Mouse (Mus musculus): ENCODE results near the gene Gm2888. TPM values are rescaled to one million over a fixed set of nuclear protein-coding genes. Genes with fewer than 3 reads are reported as not detected.

Gm2888 gene
- not detected for polyA plus RNA-seq (2017; shearing (Covaris generic))

GRCm38 (mm10) chr14:3029702-3030101 lies at the start of gene Gm2888:
TSS of gene Gm2888 (plus strand) at chr14:3030002.

GRCm38 (mm10) chr14:3048727-3049512 lies 19.1 kb downstream of the Gm2888 start, which contains the start of gene Gm2897:
TSS of gene Gm2897 (plus strand) at chr14:3049285.

Other genes with a start within 250 kb of the Gm2888 start
- 1 to 10 TPM in 1 of 2 experiments, under 1 TPM in 1; 0.20 to 1.4 TPM for gene Gm2897, start 19.3 kb downstream of the Gm2888 start, polyA plus RNA-seq (2017; shearing (Covaris generic))
- not detected for gene Gm10340, start 104.0 kb downstream of the Gm2888 start, polyA plus RNA-seq (2017; shearing (Covaris generic))
- gene Gm5795, start 158.3 kb downstream of the Gm2888 start, polyA plus RNA-seq (2017; shearing (Covaris generic)) = under 1 TPM in 1 of 2 experiments, not detected in 1; 0.23 TPM
- 10 to 100 TPM in 1 of 2 experiments, 1 to 10 TPM in 1; 4.1 to 13.5 TPM for gene D830030K20Rik, start 178.5 kb downstream of the Gm2888 start, polyA plus RNA-seq (2017; shearing (Covaris generic))

Data from activated CD4-positive, CD25-positive, alpha-beta regulatory T cell (primary cell).